Mouse (Mus musculus) mesoderm, embryonic 11.5 days (tissue): ENCODE data around the gene Htra2.

Experiments used
- DNase-seq: peaks from one replicate; pipeline ENCODE4 v3.0.0-alpha.2; 2012; ENCODE audit warnings: low read depth, low spot score

Htra2 gene

GRCm38 (mm10) chr6:83033249-83034185 lies 21.6 kb downstream of the Htra2 start, which contains the start of the genes Dok1 and Loxl3:
TSS of gene Dok1 (minus strand) at chr6:83033471.
TSS of gene Loxl3 (plus strand) at chr6:83034173.
- peak; percentile 82 for DNase-seq

- DNase-seq: peak; percentile 74
These were observed 22.3 kb downstream of the Htra2 start for GRCm38 (mm10) chr6:83032769-83033191.

GRCm38 (mm10) chr6:83031921-83032590 lies 23.0 kb downstream of the Htra2 start:
- DNase-seq: no peak

- DNase-seq: no peak
These were observed 24.0 kb downstream of the Htra2 start for GRCm38 (mm10) chr6:83031111-83031510.

GRCm38 (mm10) chr6:83029777-83030176 lies 25.3 kb downstream of the Htra2 start:
- no peak for DNase-seq

- DNase-seq: no peak
These were observed 27.4 kb downstream of the Htra2 start for GRCm38 (mm10) chr6:83027706-83028105.

GRCm38 (mm10) chr6:83027293-83027692 lies 27.8 kb downstream of the Htra2 start:
- DNase-seq: no peak

- no peak for DNase-seq
These were observed 29.9 kb downstream of the Htra2 start for GRCm38 (mm10) chr6:83025221-83025620.

GRCm38 (mm10) chr6:83024421-83024820 lies 30.7 kb downstream of the Htra2 start:
- DNase-seq: no peak

GRCm38 (mm10) chr6:83023786-83024185 lies 31.3 kb downstream of the Htra2 start:
- no peak for DNase-seq

- no peak for DNase-seq
These were observed 32.1 kb downstream of the Htra2 start for GRCm38 (mm10) chr6:83023008-83023407.

GRCm38 (mm10) chr6:83020836-83021593 lies 34.1 kb downstream of the Htra2 start:
- no peak for DNase-seq

- no peak for DNase-seq
These were observed 35.0 kb downstream of the Htra2 start for GRCm38 (mm10) chr6:83020121-83020520.

- no peak for DNase-seq
These were observed 36.0 kb downstream of the Htra2 start for GRCm38 (mm10) chr6:83019044-83019443.

- DNase-seq: no peak
These were observed 37.9 kb downstream of the Htra2 start for GRCm38 (mm10) chr6:83017190-83017589.

GRCm38 (mm10) chr6:83015749-83016148 lies 39.3 kb downstream of the Htra2 start:
- DNase-seq: no peak

- DNase-seq: no peak
These were observed 40.3 kb downstream of the Htra2 start for GRCm38 (mm10) chr6:83014482-83015466.

GRCm38 (mm10) chr6:83013444-83013843 lies 41.6 kb downstream of the Htra2 start:
- DNase-seq: no peak

GRCm38 (mm10) chr6:83011756-83012155 lies 43.3 kb downstream of the Htra2 start:
- DNase-seq: no peak

- no peak for DNase-seq
These were observed 43.8 kb downstream of the Htra2 start for GRCm38 (mm10) chr6:83011255-83011654.

GRCm38 (mm10) chr6:83010010-83010409 lies 45.1 kb downstream of the Htra2 start:
- no peak for DNase-seq
